Mouse (Mus musculus): ENCODE results near the gene Anapc16.

The Anapc16 gene

GRCm38 (mm10) chr10:59951211-59952151, 51.5 kb downstream of the Anapc16 start, which contains the start of gene Ddit4:
TSS of gene Ddit4 (minus strand) at chr10:59951834.
- in situ Hi-C loops (cut with MboI; ENCODE audit: low sequenced_read_pairs) = loop anchor here (5.0 kb wide), 1 partner anchor 64 kb away; no protein-coding TSS in a partner anchor

- in situ Hi-C loops (cut with MboI; ENCODE audit: low sequenced_read_pairs) = loop anchor here (5.0 kb wide), 1 partner anchor 63 kb away; no protein-coding TSS in a partner anchor
Measured at GRCm38 (mm10) chr10:59950716-59951191, 52.2 kb downstream of the Anapc16 start.

GRCm38 (mm10) chr10:59949783-59950605, 52.9 kb downstream of the Anapc16 start:
- in situ Hi-C loops (cut with MboI; ENCODE audit: low sequenced_read_pairs) = loop anchor here (5.0 kb wide), 1 partner anchor 63 kb away; no protein-coding TSS in a partner anchor

GRCm38 (mm10) chr10:59949255-59949648, 53.7 kb downstream of the Anapc16 start:
- in situ Hi-C loops (cut with MboI; ENCODE audit: low sequenced_read_pairs) = no loop called here

- in situ Hi-C loops (cut with MboI; ENCODE audit: low sequenced_read_pairs) = no loop called here
Measured at GRCm38 (mm10) chr10:59948363-59949254, 54.3 kb downstream of the Anapc16 start.

- in situ Hi-C loops (cut with MboI; ENCODE audit: low sequenced_read_pairs) = no loop called here
Measured at GRCm38 (mm10) chr10:59947296-59948073, 55.5 kb downstream of the Anapc16 start.

- in situ Hi-C loops (cut with MboI; ENCODE audit: low sequenced_read_pairs) = no loop called here
Measured at GRCm38 (mm10) chr10:59946362-59946761, 56.6 kb downstream of the Anapc16 start.

GRCm38 (mm10) chr10:59945416-59945815, 57.5 kb downstream of the Anapc16 start:
- in situ Hi-C loops (cut with MboI; ENCODE audit: low sequenced_read_pairs) = no loop called here

GRCm38 (mm10) chr10:59943421-59943989, 59.4 kb downstream of the Anapc16 start:
- in situ Hi-C loops (cut with MboI; ENCODE audit: low sequenced_read_pairs) = no loop called here

- in situ Hi-C loops (cut with MboI; ENCODE audit: low sequenced_read_pairs) = no loop called here
Measured at GRCm38 (mm10) chr10:59942847-59943420, 60.0 kb downstream of the Anapc16 start.

GRCm38 (mm10) chr10:59942281-59942846, 60.6 kb downstream of the Anapc16 start:
- in situ Hi-C loops (cut with MboI; ENCODE audit: low sequenced_read_pairs) = no loop called here

- in situ Hi-C loops (cut with MboI; ENCODE audit: low sequenced_read_pairs) = no loop called here
Measured at GRCm38 (mm10) chr10:59939081-59939480, 63.9 kb downstream of the Anapc16 start.

GRCm38 (mm10) chr10:59938662-59939061, 64.3 kb downstream of the Anapc16 start:
- in situ Hi-C loops (cut with MboI; ENCODE audit: low sequenced_read_pairs) = no loop called here

Data from CH12F3 (cell line).